Mouse (Mus musculus): ENCODE measurements around the gene Cped1. TPM values are rescaled to one million over a fixed set of nuclear protein-coding genes. Genes with fewer than 3 reads are reported as not detected.
A peak's percentile ranks its signal among the peaks of the same experiment; 100 is the strongest.

Gene Cped1
- polyA plus RNA-seq, 1 experiment from 2014 or later, result 6.0 TPM

DNA sequence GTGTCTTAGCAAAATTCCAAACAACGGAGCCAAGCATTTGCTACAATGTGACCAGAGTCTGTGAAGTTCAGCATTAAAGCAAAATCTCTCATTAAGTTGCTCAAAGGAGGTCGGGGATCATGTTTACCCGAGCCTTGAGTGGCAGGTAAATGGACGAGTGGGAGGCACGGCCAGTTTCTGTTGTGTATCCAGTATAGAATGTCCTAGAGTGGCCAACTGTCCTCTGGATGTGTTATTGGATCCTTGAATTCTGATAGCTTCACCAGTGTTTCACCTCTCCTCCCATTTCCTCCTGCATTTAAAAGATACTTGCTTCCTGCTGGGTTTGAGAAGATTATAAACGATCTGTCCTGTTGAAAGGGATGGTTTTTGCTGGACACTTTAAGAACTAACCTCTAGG lies 14.4 kb downstream of the Cped1 start:
- 46% methylated on average over 6 of the region's 6 CpGs for WGBS
- Histone ChIP-seq H3K4me3 (no peak overlapping the region), H3K27me3 (replicated peaks) (no peaks in the 10 kb centered on the region), H3K9me3 (no peaks in the 10 kb centered on the region), H3K36me3 (no peaks in the 10 kb centered on the region), H3K9ac (no peak overlapping the region), H3K4me1 (peaks cover 44% of the 10 kb centered on the region), H3K27ac (replicated peaks) (0 out of 2 replicates have a peak overlapping the region, but pooled peaks have one; percentile 12), H3K4me2 (no peak overlapping the region)
- ATAC-seq (ENCODE audit: extremely low read depth, insufficient number of reproducible peaks, low FRiP score, low TSS enrichment), result no peak

GRCm38 (mm10) chr6:22000881-22001280 lies 15.2 kb downstream of the Cped1 start:
- Histone ChIP-seq H3K4me2 (no peak overlapping the region), H3K27ac (replicated peaks) (no peak overlapping the region), H3K27me3 (replicated peaks) (no peaks in the 10 kb centered on the region), H3K9me3 (no peaks in the 10 kb centered on the region), H3K4me1 (peaks cover 44% of the 10 kb centered on the region), H3K36me3 (no peaks in the 10 kb centered on the region), H3K9ac (no peak overlapping the region), H3K4me3 (no peak overlapping the region)
- 62% methylated on average over 3 of the region's 3 CpGs for WGBS
- no peak for ATAC-seq (ENCODE audit: extremely low read depth, insufficient number of reproducible peaks, low FRiP score, low TSS enrichment)

- WGBS, result 73% methylated on average over 5 of the region's 5 CpGs
- Histone ChIP-seq H3K9me3 (no peaks in the 10 kb centered on the region), H3K9ac (no peak overlapping the region), H3K4me3 (no peak overlapping the region), H3K27me3 (replicated peaks) (no peaks in the 10 kb centered on the region), H3K36me3 (no peaks in the 10 kb centered on the region), H3K4me2 (no peak overlapping the region), H3K4me1 (peaks cover 44% of the 10 kb centered on the region), H3K27ac (replicated peaks) (no peak overlapping the region)
- no peak for ATAC-seq (ENCODE audit: extremely low read depth, insufficient number of reproducible peaks, low FRiP score, low TSS enrichment)
Observed at GRCm38 (mm10) chr6:22001284-22001916, 15.7 kb downstream of the Cped1 start.

- no peaks in the 10 kb centered on the region for H3K9me3 ChIP-seq
- ATAC-seq (ENCODE audit: extremely low read depth, insufficient number of reproducible peaks, low FRiP score, low TSS enrichment), result no peak
- no peaks in the 10 kb centered on the region for H3K36me3 ChIP-seq
- H3K4me2 ChIP-seq, result peak overlapping the region; percentile 23
- peak overlapping the region; percentile 41 for H3K27ac ChIP-seq (replicated peaks)
- H3K9ac ChIP-seq, result no peak overlapping the region
- H3K27me3 ChIP-seq (replicated peaks), result no peaks in the 10 kb centered on the region
- H3K4me1 ChIP-seq, result peaks cover 41% of the 10 kb centered on the region
- 50% methylated on average over 17 of the region's 17 CpGs for WGBS
- H3K4me3 ChIP-seq, result no peak overlapping the region
Observed at GRCm38 (mm10) chr6:22002521-22003199, 16.9 kb downstream of the Cped1 start.

DNA sequence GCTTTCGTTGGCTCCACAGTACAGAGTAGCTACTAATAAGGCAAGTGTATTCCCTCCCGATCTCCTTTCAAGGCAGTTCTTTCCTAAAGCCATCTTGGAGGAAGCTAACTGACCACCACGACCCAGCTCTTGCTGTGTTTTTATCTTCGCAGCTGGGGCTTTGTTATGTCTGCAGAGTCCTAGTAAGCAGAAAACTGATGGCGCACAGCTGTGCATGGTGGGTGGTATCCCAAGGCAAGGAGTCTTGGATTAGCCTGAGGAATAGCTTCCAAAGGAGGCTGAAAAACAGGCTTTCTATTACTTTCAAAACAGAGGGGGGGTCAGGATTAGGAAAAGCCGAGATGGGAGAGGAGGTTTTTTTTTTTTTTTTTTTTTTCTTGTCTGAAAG lies 17.5 kb downstream of the Cped1 start:
- Histone ChIP-seq H3K9ac (no peak overlapping the region), H3K9me3 (no peaks in the 10 kb centered on the region), H3K36me3 (no peaks in the 10 kb centered on the region), H3K27me3 (replicated peaks) (no peaks in the 10 kb centered on the region), H3K4me1 (peaks cover 37% of the 10 kb centered on the region), H3K4me3 (no peak overlapping the region), H3K4me2 (peak overlapping the region; percentile 23), H3K27ac (replicated peaks) (peak overlapping the region; percentile 41)
- ATAC-seq (ENCODE audit: extremely low read depth, insufficient number of reproducible peaks, low FRiP score, low TSS enrichment), result no peak
- WGBS, result 22% methylated on average over 6 of the region's 6 CpGs

GRCm38 (mm10) chr6:22003959-22004543 lies 18.3 kb downstream of the Cped1 start:
- no peak for ATAC-seq (ENCODE audit: extremely low read depth, insufficient number of reproducible peaks, low FRiP score, low TSS enrichment)
- Histone ChIP-seq H3K27ac (replicated peaks) (0 out of 2 replicates have a peak overlapping the region, but pooled peaks have one; percentile 12), H3K4me1 (peaks cover 28% of the 10 kb centered on the region), H3K36me3 (no peaks in the 10 kb centered on the region), H3K4me3 (no peak overlapping the region), H3K4me2 (no peak overlapping the region), H3K9ac (no peak overlapping the region), H3K27me3 (replicated peaks) (no peaks in the 10 kb centered on the region), H3K9me3 (no peaks in the 10 kb centered on the region)
- WGBS, result 78% methylated on average over 10 of the region's 10 CpGs

DNA sequence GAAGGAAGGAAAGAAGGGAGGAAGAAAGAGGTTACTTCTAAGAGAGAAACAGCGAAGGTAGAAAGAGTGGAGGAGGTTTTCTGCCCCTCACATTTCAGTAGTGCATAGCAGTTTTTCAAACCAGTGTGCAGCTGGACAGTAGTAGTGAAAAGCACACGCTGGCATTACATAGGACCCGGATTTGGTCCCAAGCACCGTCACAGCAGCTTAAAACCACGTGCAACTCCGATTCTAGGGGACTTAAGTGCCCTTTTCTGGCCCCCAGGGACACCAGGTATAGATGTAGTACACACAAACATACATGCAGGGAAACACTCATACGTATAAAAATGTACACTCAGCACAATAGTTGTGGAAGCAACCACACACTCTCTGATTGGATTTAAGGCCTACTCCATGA lies 22.6 kb downstream of the Cped1 start:
- H3K36me3 ChIP-seq, result no peaks in the 10 kb centered on the region
- no peak overlapping the region for H3K4me3 ChIP-seq
- H3K4me2 ChIP-seq, result no peak overlapping the region
- ATAC-seq (ENCODE audit: extremely low read depth, insufficient number of reproducible peaks, low FRiP score, low TSS enrichment), result no peak
- H3K4me1 ChIP-seq, result peaks cover 3% of the 10 kb centered on the region; the same call in 1 of the 2 replicates
- WGBS, result 78% methylated on average over 7 of the region's 7 CpGs
- H3K9ac ChIP-seq, result no peak overlapping the region
- no peaks in the 10 kb centered on the region for H3K9me3 ChIP-seq
- H3K27me3 ChIP-seq (replicated peaks), result no peaks in the 10 kb centered on the region
- H3K27ac ChIP-seq (replicated peaks), result no peak overlapping the region

DNA sequence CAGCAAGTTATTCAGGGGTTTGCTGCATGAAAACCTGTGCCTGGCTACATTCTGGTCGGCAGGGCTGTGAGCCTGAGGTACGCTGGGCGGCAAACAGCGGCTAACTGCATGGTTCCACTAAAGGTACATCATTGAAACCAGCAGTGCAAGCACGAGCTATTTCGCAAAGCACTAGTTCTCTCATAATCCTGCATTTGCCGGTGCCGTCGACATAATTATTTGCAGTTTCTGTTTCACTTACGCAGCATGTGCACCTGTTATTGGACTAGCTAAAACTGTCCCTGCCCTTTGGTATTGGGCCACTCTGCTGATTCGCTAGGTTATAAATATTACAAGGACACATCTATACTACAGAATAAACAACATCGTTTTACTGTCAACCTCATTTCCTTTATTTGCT lies 24.5 kb downstream of the Cped1 start:
- Histone ChIP-seq H3K27me3 (replicated peaks) (no peaks in the 10 kb centered on the region), H3K9me3 (no peaks in the 10 kb centered on the region), H3K4me3 (no peak overlapping the region), H3K9ac (no peak overlapping the region), H3K4me2 (no peak overlapping the region), H3K4me1 (peaks cover 3% of the 10 kb centered on the region; the same call in 1 of the 2 replicates), H3K27ac (replicated peaks) (no peak overlapping the region), H3K36me3 (no peaks in the 10 kb centered on the region)
- no peak for ATAC-seq (ENCODE audit: extremely low read depth, insufficient number of reproducible peaks, low FRiP score, low TSS enrichment)
- WGBS, result 86% methylated on average over 12 of the region's 12 CpGs

- Histone ChIP-seq H3K4me1 (peaks cover 3% of the 10 kb centered on the region; the same call in 1 of the 2 replicates), H3K36me3 (no peaks in the 10 kb centered on the region), H3K27me3 (replicated peaks) (no peaks in the 10 kb centered on the region), H3K4me2 (no peak overlapping the region), H3K27ac (replicated peaks) (no peak overlapping the region), H3K4me3 (no peak overlapping the region), H3K9ac (no peak overlapping the region), H3K9me3 (no peaks in the 10 kb centered on the region)
- no peak for ATAC-seq (ENCODE audit: extremely low read depth, insufficient number of reproducible peaks, low FRiP score, low TSS enrichment)
- WGBS, result 83% methylated on average over 11 of the region's 11 CpGs
Observed at GRCm38 (mm10) chr6:22010761-22011281, 25.1 kb downstream of the Cped1 start.

DNA sequence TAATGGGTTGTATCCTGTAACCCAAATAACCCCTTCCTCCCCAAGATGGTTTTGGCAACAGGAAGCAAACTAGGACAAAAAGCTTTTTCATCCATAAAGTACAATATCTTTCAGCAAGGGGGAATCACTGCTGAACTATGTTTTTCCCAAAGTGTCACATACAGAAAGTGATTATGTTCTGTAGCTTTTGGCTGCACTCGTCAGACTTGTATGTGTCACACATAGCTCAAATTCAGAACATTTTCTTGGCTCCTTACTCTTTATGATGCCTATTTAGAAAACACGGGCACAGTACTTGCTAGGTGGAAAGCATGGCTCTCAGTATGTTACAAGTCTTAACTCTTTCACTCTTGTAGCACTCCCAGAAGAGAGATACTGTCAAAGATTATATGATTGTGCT lies 25.8 kb downstream of the Cped1 start:
- no peak for ATAC-seq (ENCODE audit: extremely low read depth, insufficient number of reproducible peaks, low FRiP score, low TSS enrichment)
- Histone ChIP-seq H3K4me1 (peaks cover 3% of the 10 kb centered on the region; the same call in 1 of the 2 replicates), H3K4me2 (no peak overlapping the region), H3K9ac (no peak overlapping the region), H3K27me3 (replicated peaks) (no peaks in the 10 kb centered on the region), H3K27ac (replicated peaks) (no peak overlapping the region), H3K4me3 (no peak overlapping the region), H3K36me3 (no peaks in the 10 kb centered on the region), H3K9me3 (no peaks in the 10 kb centered on the region)
- WGBS, result 50% methylated on average over 2 of the region's 2 CpGs

- no peak overlapping the region for H3K27ac ChIP-seq (replicated peaks)
- H3K27me3 ChIP-seq (replicated peaks), result no peaks in the 10 kb centered on the region
- no peak overlapping the region for H3K4me2 ChIP-seq
- H3K4me3 ChIP-seq, result no peak overlapping the region
- H3K4me1 ChIP-seq, result peaks cover 3% of the 10 kb centered on the region; the same call in 1 of the 2 replicates
- 61% methylated on average over 5 of the region's 5 CpGs for WGBS
- H3K36me3 ChIP-seq, result no peaks in the 10 kb centered on the region
- no peaks in the 10 kb centered on the region for H3K9me3 ChIP-seq
- no peak overlapping the region for H3K9ac ChIP-seq
- no peak for ATAC-seq (ENCODE audit: extremely low read depth, insufficient number of reproducible peaks, low FRiP score, low TSS enrichment)
Observed at GRCm38 (mm10) chr6:22012099-22012498, 26.4 kb downstream of the Cped1 start.
